Mouse (Mus musculus) 3T3-L1 (cell line): ENCODE measurements at regions not wholly inside any gene's neighbourhood (a gene's known extent, or its start where the extent isn't known, plus 50 kb on each side); places are given as distances from the start of the nearest gene placed in this dataset.

ENCODE experiments used
- DNase-seq: peaks from one replicate; pipeline ENCODE4 v3.0.0-alpha.2; 2015; ENCODE audit warnings: low read depth, low spot score

DNA sequence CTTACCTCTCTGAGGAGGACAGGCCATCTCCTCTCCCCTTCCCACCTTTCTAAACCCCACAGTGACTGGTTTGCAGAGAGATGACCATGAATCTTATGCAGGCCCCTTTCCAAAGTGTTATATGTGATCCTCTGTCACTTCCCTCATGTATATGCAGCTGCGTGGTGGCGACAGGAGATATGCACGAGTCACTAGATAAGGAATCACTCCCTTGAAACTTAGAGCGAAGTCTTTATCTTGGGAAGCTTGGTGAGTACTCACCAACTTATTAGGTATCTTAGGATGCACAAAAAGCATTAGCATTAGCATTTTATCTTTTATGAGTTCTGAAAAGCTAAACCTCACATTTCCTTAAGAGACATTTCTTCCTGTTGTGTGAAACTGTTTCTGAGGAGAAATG is 421.9 kb downstream of the Tmem161b start:
- DNase-seq, result no peak

DNA sequence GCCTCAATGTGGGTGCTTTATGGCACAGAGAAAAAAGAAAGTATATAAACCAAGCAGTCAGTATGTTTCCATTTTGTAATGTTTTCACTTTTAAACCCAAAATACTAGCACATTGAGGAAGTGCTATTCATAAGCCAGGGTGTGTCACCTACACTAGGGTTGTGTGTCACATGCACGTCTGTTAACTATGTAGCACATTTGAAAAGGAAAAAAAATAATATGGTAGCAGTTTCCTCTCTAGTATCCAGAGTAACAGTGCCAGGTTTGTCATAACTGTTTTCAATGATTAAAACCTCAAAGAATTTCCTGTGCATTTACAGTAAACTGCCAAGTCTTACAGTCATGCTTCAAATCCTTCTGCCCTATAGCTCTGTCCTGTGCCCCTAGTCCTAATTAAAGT is 424.8 kb downstream of the Tmem161b start:
- peak; percentile 6 for DNase-seq

DNA sequence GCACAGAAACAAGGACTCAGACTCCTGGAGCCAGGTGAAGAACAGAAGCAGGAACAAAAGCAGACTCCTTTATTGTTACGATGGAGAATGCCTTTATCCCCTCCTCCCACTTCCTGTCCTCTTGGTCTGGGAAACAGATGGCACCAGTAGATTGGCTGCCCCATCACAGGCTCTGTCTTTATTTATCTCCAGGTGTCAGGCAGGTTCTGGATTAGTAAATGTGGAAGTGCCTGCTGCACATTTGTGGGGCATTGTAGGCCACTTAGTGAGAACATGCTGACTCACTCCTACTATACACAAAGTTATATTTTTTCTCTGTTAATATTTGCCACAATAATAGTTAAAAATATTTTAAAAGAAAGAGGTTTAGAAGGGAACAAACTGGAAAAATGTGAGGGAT is 426.0 kb downstream of the Tmem161b start:
- peak; percentile 19 for DNase-seq

DNA sequence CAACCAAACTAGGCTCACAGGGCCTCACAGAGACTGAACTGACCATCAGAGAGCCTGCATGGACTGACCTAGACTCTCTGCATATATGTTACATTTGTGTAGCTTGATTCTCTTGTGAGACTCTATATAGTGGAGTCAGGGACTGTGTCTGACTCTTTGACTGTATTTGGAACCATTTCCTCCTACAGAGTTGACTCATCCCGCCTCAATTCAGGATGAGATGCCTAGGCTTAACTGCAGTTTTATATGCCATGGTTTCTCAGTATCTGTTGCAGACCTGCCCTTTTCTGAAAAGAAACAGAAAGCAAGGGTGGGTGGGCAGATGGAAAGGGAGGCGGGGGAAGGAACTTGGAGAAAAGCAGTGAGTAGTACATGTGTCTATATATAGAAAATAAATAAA is 441.9 kb downstream of the Tmem161b start:
- DNase-seq, result no peak

DNA sequence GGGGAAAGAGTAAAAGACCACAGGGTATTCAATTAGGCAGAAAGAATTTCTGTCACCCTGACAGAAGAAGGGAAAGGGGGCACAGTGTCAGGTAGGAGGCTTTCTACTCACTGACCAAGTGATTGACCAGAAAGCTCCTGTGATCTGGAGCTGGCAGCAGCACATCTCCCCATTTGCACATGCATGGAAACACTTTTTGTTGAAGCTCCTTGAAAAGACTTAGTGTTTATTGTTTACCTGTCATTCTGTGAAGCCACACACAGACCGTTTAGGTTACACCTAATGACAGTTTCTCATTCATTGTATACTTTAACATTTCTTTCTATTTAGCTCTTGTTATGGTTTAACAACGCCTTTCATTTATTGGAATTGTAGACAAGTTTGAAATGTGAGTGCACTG is 458.9 kb downstream of the Tmem161b start:
- no peak for DNase-seq

DNA sequence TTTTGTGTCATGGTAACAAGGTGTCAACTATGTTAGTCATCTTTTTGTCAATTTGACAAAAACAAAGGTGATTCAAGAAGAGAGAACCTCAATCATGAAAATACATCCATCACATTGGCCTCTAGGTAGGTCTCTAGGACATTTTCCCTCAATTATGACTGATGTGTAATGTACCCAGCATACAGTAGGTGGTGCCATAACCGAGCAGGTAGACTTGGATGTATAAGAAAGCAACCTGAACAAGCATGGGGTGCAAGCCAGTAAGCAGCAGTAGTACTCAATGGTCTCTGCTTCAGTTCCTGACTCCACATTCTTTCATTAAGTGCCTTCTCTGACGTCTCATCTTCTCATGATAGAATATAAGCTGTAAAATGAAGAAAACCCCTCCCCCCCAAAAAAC is 463.8 kb downstream of the Tmem161b start:
- no peak for DNase-seq

DNA sequence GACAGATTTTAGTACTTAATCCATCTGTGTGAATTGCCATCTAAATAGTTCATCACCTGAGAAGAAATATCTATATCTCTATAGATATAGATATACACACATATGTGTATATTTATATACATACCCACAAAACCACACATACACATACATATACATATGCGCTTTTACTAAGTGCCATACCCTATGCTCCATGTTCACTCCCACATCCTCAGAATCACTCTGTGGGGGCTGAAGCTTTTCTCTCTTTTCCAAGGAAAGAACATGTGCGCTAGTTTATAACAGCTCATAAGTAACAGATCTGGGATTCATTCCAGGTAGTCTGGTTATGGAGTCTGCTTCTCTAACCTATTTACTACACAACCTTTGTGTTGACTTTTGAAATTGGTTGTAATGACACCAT is 471.4 kb downstream of the Tmem161b start:
- DNase-seq, result no peak

DNA sequence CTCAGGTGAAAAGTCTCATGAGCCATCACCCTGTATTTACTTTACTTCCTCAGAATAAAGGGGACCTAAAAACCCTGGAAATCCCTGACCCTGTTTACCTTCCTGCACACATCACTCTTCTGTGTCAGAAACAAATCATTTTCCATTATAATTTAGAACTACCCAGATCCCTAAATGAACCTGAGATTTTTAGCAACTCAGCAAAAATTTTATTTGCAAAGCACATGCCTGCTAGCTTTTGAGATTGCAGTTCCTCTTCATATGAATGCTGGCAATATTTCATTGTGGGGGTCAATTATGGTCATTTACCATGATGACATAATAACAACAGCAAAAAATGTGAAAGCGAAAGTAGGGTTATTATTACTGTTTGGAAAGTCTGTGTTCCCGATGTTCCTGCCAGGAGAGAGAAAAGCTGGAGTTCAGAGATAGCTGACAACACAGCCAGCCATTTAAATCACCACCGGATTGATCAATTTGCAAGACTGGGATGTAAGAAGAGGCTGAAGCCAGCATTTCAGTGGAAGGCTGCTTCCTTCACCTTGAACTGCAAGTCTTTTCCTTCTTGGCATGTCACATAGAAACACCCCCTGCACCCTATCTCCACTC is 476.5 kb downstream of the Tmem161b start:
- no peak for DNase-seq

DNA sequence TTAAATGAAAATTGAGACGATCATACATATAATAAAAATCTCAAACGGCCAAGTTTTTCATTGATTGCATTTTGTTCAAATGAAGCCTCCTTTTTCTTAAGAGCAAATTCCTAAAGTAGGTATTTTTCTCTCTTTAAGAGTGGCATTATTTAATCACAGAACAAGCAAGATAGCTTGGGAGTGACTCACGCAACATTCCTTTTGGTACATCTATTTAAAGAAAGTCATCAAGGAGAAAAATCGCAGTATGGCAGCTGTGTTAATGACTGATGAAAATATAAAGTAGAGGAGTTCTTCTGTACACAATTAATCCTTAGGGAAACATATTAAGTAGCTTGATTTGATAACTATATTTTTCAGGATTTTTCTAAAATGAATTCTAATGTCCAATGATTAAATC is 448.0 kb upstream of the Ccnh start:
- no peak for DNase-seq

DNA sequence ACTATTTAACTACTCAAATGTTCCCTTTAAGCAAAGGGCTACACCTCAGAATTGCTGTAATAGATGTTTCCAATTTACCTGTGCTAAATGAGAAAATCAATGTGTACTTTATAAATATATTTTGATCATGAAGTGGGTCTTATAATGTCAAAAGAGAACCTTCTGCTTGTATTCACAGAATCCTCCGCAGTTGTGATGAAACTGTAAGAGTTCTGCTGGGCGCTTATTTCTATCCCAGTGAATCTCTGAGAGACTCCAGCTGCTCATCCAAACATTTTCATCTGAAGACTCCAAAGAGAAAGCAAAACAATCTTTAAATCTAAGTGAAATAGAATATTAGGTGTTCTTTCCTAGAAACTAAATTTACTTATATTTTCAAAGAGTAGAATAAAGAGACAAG is 440.9 kb upstream of the Ccnh start:
- no peak for DNase-seq

DNA sequence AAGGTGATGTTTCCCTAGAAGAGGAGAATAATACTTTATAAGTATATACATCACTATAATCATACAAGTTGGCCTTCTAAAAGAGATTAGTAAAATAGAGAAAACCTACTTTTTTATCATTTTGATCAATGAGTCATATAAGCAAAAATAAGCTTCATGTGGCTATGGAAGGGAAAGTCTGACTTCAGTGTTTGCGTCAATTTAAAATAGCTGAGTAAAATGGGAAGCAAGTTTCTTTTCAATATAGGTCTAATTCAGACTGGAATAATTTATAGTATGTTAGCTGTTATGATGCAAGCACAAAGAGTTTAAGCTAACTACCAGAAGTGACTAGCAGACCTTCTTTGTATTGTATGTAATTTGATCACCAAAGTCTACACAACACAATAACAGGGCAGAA is 440.0 kb upstream of the Ccnh start:
- DNase-seq, result no peak

DNA sequence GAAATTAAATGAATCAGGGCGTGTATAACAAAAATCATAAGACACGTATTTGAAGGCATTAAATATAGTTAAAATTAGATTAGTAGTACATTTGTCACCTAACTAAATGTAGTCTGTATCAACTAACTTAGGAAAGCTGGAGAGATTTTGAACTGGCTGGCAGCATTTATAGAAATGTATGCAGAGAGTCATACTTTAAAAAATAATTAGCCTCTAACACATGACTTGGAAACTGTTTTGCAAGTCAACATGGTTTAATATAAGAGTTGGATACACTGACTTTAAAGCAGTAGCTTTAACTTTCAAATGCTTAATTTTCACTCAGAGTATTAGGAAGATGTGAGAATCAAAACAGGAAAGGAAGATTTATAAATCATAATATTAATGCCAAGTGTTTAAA is 439.1 kb upstream of the Ccnh start:
- no peak for DNase-seq

DNA sequence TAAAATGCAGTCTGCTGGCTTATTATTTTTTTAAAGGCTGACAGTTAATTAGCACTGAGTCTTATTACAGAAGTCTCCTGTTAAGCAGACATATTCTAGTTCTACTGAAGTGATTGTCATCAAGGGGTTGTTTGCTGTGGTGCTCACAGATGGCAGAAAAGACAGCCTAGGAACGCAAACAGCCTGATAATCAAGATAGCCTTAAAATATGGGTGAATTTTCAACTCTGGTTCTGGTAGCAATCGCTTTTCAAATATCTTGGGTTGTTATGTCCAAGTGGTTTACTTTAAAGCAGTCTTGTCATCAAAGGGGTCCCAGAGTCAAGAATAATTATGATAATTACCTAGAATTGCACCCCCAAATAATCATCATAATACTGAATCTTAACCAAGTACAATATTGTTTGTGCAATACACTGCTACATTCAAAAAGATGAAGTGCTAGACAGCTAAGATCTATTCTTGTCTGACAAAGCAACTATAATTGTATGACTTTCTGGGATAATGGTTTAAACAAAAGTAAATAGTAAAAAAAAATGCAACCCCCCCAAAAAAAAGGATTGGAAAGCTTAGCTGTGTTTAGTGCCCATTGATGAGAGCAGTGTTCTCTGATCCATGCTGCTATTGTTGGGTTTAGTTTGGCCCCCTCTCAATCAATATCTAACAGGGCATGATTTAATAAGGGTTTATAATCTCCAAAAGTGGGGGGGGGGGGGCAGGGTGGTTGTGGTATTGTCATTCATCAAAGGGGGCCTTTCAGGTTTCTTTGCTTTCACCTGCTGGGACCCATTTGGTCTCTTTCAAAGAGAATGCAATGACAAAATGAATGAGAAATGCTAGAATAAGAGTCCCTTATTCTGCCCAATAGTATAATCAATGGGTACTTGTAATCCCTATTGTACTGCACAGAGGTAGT is 437.4 kb upstream of the Ccnh start:
- no peak for DNase-seq

DNA sequence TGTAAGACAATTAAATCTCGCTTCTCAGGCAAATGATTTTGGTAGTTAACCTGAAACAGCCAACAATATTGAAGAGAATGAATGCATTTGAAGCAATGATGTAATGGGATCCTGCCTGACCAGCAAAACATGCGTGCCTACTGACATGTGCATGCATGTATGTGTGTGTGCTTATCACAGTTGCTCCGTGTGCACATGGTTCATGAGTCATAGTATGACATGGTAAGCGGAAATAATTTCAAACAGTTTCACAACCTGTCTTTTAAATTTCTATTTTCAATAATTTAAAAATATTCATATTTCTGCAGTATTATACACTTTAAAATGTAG is 436.8 kb upstream of the Ccnh start:
- no peak for DNase-seq

DNA sequence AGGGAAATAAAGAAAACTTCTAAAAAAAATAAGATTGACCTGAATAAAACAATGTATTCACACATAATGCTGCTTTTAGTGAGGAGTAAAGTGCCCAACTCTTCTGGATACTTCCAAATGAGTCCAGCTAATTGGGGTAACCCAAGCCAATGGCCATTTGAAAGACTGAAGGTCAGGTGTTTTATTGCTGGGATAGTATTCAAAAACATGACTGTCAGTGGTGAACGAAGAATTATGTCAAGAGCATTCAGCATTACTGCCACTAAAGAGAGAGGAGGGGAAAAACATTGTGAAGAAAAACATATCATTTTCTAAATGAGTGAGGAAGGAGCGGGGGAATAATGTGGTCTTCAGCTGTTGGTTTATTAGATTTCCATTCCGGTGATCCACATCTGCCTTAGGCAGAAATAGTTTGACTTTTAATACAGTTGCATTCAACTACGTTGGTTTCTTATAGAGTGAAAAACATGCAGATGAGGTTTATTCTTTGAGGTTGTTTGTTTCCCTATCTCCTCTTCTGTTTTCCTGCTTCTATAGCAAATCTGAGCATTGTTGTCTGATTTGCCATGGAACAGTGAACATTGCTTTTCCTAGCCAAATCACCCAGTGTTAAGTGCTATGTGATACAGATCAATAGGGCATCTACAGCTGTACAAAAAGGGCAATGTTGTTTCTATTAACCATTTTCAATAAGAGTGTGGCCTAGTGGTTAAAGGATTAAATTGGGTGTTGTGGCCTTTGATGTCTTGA is 435.3 kb upstream of the Ccnh start:
- no peak for DNase-seq

DNA sequence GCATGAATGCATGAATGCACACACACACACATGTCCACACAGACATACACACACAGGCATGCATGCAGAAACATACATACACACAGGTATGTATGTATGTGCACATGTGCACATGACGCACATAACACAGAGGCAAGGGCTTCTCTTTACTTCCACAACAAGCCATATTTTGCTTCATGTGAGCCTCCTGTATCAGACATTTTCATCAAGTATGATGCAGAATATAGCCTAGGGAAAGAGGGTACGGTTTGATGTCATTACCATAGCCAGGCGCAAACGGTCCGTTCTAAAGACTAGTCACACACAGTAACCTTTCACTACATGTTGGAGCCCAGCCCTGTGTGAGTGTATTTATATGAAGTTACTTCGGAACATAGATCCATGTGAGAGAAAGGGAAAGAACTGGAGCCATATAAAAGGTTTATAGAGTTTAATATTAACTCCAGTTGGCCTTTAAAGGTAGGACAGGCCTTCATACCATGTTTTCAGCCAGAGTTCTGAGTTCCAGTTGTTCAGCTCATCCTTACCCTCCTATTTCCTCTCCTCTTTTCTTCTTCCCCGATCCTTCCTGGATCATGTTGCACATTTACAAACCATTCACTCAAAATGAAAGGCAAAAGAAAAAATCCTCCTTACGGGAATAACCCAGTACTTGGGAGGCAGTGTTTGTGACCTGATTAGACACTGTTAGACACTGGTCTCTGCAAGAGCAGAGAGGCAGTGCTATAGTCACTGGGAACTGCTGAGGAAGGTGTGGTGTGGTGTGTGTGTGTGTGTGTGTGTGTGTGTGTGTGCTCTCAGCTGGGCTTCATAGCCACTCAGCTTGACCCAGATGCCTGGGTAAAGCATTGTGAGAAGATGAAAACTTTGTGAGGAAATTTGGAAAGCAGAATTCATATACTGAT is 434.1 kb upstream of the Ccnh start:
- no peak for DNase-seq

DNA sequence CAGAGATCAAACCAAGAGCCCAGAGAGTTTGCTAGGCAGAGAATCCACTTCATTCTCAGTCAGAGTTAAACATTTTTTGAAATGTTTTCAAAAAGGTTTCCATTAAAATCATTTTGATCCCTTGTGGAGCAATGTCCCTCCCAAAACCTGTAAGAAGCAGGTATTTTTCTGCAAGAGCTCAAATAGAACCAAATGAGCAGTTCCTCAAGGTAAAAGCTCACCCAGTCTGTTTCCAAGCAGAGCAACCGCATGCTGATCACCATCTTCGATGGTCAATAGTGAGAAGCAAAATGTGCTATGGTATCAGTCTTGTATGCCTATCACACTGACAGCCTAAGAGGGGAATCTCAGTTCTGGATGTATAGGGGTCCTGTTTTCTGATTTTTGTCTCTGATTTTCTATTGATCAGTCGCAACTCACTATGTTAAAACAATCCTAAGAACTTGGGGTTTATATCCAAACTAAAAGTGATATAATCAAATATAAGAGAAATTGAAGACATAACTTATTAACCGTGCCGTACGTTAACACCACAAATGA is 432.3 kb upstream of the Ccnh start:
- no peak for DNase-seq

DNA sequence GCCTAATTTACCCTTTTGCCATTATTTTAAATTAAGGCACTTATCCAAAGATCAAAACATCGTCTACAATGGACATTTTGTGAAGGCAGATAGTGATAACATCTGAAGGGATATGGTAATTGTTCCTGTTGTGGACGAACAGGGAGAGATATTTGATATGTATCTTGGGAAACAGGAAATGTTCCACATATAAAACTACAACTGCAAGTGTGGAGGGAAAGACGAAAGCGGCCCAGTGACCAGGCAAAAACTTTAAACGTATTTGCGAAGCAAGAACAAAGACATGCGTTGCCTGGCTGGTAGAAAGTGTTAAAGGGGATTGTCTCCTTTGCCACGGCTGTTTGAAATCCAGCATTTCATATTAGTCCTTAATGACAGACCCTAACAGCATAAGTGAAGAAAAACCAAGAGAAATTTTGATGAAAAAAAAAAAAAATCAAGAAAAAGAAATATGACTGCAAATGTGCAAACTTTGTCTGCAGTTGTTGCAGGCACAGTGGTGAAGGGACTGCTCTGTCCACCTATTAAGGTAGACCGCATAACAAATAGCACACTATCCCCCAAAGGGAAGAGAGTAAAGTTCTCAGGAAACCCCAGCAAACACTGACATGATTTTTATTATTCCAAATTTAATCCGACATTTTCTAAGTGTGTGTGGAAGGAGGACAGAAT is 431.2 kb upstream of the Ccnh start:
- no peak for DNase-seq

DNA sequence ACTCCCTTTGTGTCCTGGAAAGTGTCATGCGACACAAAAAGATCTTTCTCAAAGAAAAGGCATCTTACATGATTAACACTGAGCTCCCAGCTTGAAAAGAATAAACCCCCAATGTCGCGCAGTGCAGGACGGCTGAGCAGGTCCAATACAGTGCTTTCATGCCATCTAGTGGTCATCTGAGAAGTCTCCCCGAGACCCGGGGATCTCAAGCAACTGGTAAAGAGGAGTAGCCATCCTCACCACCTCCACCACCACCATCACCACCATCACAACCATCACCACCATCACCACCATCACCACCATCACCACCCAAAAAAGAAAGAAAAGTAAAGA is 430.7 kb upstream of the Ccnh start:
- DNase-seq, result peak; percentile 70

DNA sequence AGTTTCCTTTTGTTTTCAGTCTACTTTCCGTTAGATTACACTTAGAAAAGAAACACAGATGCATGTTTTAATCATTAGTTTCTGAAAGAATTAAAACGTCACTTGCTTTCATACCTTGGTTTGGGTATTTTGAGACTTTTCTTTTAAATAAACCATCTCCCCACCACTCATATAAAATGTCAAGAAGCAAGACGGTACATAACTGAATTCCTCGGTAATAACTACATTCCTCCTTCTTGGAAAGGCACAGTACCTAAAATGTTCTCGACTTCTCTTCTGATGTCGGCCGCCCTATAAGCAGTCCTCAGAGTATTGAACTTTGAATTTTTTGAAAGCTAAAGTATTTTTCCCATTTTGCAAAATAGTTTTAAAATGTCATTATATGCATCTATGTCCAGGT is 430.1 kb upstream of the Ccnh start:
- DNase-seq, result no peak

DNA sequence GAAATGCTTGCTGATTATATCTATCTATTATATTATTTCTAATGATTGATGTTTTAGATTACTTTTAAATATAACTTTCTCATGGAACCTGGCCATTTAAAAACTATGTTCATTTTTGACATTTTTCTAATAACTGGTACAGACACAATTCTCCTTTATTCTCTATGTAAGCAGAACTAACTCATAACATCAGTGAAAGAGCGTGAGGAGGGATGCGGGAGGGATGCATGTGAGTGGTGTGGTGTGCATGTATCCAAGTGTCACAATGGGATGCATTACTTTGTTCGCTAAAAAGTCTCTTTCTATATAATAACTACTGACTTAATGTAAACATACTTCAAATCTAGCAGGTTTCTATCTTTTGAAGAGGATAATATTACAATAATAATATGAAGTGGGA is 428.7 kb upstream of the Ccnh start:
- DNase-seq, result no peak
